Mouse (Mus musculus): Measurements from ENCODE around the gene Pitpnc1. TPM values are rescaled to one million over a fixed set of nuclear protein-coding genes. Genes with fewer than 3 reads are reported as not detected.

Gene Pitpnc1
- polyA plus RNA-seq, 1 experiment, result 26.6 TPM

DNA sequence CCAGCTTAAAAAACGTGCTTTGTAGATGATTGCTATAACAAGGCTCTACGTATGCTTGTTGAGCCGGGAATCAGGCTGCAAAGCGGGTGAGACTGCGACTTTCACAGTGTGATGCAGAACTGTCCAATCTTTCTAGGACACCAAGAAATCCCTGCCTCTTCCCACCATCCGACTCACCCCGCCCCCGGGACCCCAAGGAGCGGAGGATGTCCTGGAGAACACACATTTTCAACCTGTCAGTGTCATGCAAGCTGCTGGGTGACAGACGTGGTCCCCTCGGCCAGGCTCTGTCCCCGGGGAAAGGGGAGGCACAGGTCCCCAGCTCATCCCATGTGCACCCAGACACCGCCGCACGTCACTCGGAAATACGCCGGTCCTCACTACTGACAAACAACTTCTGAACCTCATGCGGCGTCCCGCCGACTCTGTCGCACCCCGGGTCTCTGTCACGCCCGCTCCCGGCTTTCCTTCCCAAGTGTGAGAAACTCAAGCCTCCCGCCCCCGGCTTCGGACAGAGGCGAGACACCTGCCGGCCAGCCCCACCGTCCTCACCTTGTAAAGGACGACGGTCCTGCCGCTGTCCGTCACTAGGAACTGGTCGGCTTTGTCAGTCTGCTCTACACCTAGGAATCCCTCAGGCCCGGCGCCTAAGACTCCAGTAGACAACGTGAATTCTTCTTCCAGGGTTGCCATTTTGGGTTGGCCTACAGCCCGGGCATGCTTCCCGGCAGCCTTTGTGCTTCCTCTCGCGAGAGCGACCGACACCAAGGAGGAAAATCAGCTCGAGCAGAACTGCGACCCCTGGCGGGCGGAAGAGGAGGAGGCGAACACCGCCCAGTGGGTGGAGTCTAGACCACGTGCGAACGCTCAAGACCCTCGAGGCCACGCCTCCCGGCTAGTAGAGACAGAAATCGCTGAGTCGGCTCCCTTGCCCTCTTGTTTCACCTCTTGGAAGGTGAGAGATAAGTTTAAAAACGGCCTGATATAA is 281.6 kb downstream of the Pitpnc1 start, which contains the start of gene Nol11:
Nol11 (minus strand) TSS at position 817 of the 988 bp plus-strand sequence.
- peak; percentile 97 to 99 for DNase-seq (ENCODE audit: extremely low spot score in 1 of 2, low spot score in 1 of 2)

DNA sequence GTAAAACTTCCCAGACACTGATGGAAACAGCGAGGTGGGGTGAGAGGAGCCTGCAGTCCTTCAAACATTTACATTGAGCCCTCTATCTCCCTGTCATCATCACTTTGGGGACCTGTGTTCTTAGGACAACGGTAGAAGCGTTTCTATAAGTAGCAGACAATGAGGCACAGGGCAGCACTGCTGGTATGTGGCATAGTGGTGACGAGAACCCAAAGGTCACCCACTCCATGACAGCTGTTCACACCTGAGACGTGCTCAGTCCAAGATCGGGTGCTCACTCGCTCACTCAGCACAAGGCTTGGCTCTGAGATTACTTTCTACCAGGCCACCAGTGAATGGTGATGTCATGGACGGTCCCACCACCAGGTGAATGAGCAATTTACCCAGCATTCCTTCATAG is 286.7 kb downstream of the Pitpnc1 start:
- no peak for DNase-seq (ENCODE audit: extremely low spot score in 1 of 2, low spot score in 1 of 2)

DNA sequence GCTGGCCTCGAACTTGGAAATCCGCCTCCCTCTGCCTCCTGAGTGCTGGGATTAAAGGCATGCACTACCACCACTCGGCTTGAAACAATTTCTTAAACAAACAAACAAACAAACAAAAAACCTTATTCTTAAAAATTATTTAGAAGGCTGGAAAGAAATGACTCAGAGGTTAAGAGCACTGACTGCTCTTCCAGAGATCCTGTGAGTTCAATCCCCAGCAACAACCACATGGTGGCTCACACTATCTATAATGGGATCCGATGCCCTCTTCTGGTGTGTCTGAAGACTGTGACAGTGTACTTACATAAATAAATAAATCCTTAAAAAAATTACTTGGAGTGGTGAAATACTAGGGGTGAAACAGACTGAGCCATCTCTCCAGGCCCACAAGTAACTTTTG is 309.3 kb downstream of the Pitpnc1 start:
- DNase-seq (ENCODE audit: extremely low spot score in 1 of 2, low spot score in 1 of 2), result no peak

DNA sequence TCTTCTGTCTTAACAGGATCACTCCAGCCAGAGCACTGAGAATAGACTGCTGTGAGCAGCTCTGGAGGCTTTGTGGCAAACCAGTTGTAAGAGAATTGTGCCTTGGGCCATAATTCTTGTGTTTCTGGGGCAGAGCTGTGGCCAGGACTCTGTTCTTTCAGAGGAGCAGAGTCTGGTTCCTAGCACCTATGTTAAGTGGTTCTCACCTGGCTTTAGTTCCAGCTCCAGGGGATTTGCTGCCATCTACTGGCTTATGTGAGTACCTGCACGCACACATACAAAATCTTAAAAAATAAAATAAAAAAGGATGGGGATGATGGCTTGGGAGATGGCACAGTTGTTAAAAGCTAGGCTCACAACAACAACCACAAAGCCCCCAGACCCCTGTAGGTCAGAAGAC is 311.5 kb downstream of the Pitpnc1 start:
- DNase-seq (ENCODE audit: extremely low spot score in 1 of 2, low spot score in 1 of 2), result peak in 1 of 2 experiments; percentile 3

Other genes with a start within 250 kb of the Pitpnc1 start
- 58.4 and 61.0 TPM in 2 replicates for gene Psmd12, start 8.8 kb upstream of the Pitpnc1 start, polyA plus RNA-seq (2012; rRNA removed)
- 16.3 and 16.6 TPM in 2 replicates for gene Helz, start 77.2 kb upstream of the Pitpnc1 start, polyA plus RNA-seq (2012; rRNA removed)
- gene Cacng1, start 245.8 kb upstream of the Pitpnc1 start, polyA plus RNA-seq (2012; rRNA removed), result 0.25 and 0.36 TPM in 2 replicates